Mouse (Mus musculus) midbrain, embryonic 10.5 days (tissue): ENCODE measurements around the gene Nme3. TPM values are rescaled to one million over a fixed set of nuclear protein-coding genes. Genes with fewer than 3 reads are reported as not detected.

Experiments
- DNase-seq: peaks from one replicate; pipeline ENCODE4 v3.0.0-alpha.2; 2017; ENCODE audit warnings: low spot score
- H3K27ac ChIP-seq: fragments of 300-500 bp; sonication (generic); replicated peaks from 2 replicates; pipeline ENCODE4 v1.5.1; 2016; ENCODE audit warnings: mild to moderate bottlenecking
- H3K27me3 ChIP-seq: fragments of 300-500 bp; sonication (generic); 2 replicates; pipeline ENCODE4 v1.6.1; 2016; ENCODE audit warnings: low read depth, mild to moderate bottlenecking; ENCODE audit not compliant: poor library complexity, severe bottlenecking
- H3K36me3 ChIP-seq: fragments of 300-500 bp; sonication (generic); 2 replicates; pipeline ENCODE4 v1.6.1; 2016; ENCODE audit warnings: mild to moderate bottlenecking, moderate library complexity
- H3K4me1 ChIP-seq: fragments of 300-500 bp; sonication (generic); 2 replicates; pipeline ENCODE4 v1.6.1; 2016
- H3K4me3 ChIP-seq: fragments of 300-500 bp; sonication (generic); 2 replicates; pipeline ENCODE4 v1.5.1; 2016; ENCODE audit warnings: mild to moderate bottlenecking, moderate library complexity
- H3K9me3 ChIP-seq: fragments of 300-500 bp; sonication (generic); replicated peaks from 2 replicates; pipeline ENCODE4 v1.6.1; 2016; ENCODE audit warnings: mild to moderate bottlenecking
- WGBS: fragments of 180-500 bp; shearing (Covaris S2); methylation state at CpG from one replicate; pipeline ENCODE4 v1.1.7; 2016; 5-methylcytosine and 5-hydroxymethylcytosine counted together
- polyA plus RNA-seq: library from polyadenylated mRNA; unstranded; fragments of >200 nt; fragmentation: Nextera tagmentation; extraction: Ambion mirVana; gene quantifications from 2 replicates; pipeline ENCODE4 v1.2.1, GENCODE M21; 2016

Nme3 gene
- polyA plus RNA-seq, 1 experiment from 2014 or later: 47.0 TPM

DNA sequence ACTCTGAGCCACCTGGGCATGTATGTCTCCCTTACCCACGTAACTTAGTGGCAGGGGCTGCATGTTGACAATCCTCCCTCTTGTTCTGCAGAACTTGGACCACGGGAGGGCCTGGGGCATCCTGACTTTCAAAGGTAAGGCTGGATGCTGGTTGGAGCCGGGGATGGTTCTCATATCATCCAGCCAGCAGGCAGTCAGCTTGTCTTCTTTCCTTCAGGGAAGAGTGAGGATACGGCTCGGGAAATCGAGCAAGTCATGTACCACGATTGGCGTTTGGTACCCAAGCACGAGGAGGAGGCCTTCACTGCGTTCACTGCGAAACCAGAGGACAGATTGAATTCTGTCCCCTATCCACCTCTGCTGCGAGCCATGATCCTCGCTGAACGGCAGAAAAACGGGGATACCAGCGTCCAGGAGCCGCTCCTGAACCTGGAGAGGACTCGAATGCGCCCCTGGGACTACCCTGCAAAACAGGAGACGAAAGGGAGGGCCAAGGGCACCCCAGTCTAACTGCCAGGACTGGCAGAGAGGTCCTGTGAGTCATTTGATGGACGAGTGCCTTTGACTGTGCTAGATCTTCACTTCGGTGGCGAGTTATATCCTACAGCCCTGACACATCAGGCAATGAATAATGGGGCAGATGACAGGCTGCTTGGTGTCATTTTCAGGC, 594 bp upstream of the Nme3 start:
- H3K9me3 ChIP-seq: no peaks in the 10 kb centered on the region
- H3K27me3 ChIP-seq: no peaks in the 10 kb centered on the region
- 18% methylated on average over 23 of the region's 23 CpGs for WGBS
- peak; percentile 33 for DNase-seq
- peak overlapping the region; percentile 91 for H3K4me3 ChIP-seq
- H3K27ac ChIP-seq: peak overlapping the region; percentile 91
- peaks cover 72% of the 10 kb centered on the region for H3K36me3 ChIP-seq
- H3K4me1 ChIP-seq: peaks cover 45% of the 10 kb centered on the region

DNA sequence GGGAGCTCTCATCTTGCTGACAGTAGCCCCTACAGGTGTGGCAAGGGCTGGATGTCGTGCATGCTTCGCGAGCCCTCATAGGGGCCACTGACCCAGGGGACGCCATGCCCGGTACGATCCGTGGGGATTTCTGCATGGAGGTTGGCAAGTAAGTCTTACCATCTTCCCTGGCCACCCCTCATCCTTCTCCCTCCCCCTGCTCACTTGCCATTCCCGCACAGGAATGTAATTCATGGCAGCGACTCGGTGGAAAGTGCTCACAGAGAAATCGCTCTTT, 631 bp downstream of the Nme3 start:
- DNase-seq: no peak
- Histone ChIP-seq H3K4me1 (peaks cover 45% of the 10 kb centered on the region), H3K9me3 (no peaks in the 10 kb centered on the region), H3K27me3 (no peaks in the 10 kb centered on the region), H3K4me3 (peak overlapping the region; percentile 91), H3K27ac (peak overlapping the region; percentile 91), H3K36me3 (peaks cover 72% of the 10 kb centered on the region)
- WGBS: 47% methylated on average over 11 of the region's 11 CpGs

DNA sequence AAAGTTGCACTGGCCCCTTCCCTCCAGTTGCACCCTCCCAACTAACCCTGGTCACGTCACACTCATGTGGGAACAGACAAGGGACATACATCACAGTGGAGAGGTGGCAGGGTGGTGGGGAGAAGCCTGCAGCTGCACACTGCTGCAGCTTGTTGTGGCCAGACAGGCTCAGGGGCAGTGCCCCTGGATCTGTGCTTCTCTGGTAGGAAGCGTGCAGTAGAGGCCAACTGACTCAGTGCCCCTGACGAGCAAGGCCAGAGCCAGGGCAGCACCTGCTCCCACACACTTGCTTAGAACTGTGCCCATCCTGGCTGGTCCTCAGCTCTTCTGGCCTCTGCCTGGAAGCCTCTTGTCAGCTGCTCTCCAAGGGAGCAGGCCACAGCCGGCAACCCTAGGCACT, 1.3 kb downstream of the Nme3 start:
- H3K4me3 ChIP-seq: peak overlapping the region; percentile 91
- peaks cover 45% of the 10 kb centered on the region for H3K4me1 ChIP-seq
- no peaks in the 10 kb centered on the region for H3K9me3 ChIP-seq
- 81% methylated on average over 4 of the region's 4 CpGs for WGBS
- no peaks in the 10 kb centered on the region for H3K27me3 ChIP-seq
- DNase-seq: no peak
- H3K36me3 ChIP-seq: peaks cover 72% of the 10 kb centered on the region
- no peak overlapping the region for H3K27ac ChIP-seq

- Histone ChIP-seq H3K27me3 (no peaks in the 10 kb centered on the region), H3K4me3 (peak overlapping the region; percentile 91; the same call in 1 of the 2 replicates), H3K36me3 (peaks cover 72% of the 10 kb centered on the region), H3K27ac (no peak overlapping the region), H3K4me1 (peaks cover 45% of the 10 kb centered on the region), H3K9me3 (no peaks in the 10 kb centered on the region)
- DNase-seq: no peak
- WGBS: 81% methylated on average over 4 of the region's 4 CpGs
These were observed 1.9 kb downstream of the Nme3 start for GRCm38 (mm10) chr17:24898041-24898854.

GRCm38 (mm10) chr17:24899153-24899552, 2.9 kb downstream of the Nme3 start:
- Histone ChIP-seq H3K36me3 (peaks cover 75% of the 10 kb centered on the region), H3K27me3 (no peaks in the 10 kb centered on the region), H3K27ac (no peak overlapping the region), H3K4me1 (peaks cover 37% of the 10 kb centered on the region), H3K9me3 (no peaks in the 10 kb centered on the region), H3K4me3 (no peak overlapping the region)
- 87% methylated on average over 5 of the region's 5 CpGs for WGBS
- no peak for DNase-seq

DNA sequence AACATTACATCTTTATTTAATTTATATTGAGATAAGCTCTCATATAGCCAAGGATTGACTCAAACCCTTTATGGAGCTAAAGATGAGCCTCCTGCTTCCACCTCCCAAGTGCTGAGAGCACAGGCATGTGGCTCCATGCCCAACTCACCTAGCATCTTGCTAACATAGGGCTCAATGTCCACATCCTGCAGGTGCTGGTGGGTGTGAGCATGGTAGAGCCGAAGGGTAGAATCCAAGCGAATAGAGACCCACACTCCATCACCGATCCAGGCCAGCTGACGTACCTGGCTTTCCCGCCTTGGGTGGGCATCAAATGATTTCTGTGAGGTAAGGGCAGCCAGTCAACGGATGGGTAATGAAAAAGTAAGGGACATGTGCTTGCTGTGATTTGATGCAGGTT, 3.7 kb downstream of the Nme3 start:
- peaks cover 32% of the 10 kb centered on the region for H3K4me1 ChIP-seq
- DNase-seq: no peak
- H3K9me3 ChIP-seq: no peaks in the 10 kb centered on the region
- no peaks in the 10 kb centered on the region for H3K27me3 ChIP-seq
- 95% methylated on average over 6 of the region's 6 CpGs for whole genome bisulfite sequencing
- no peak overlapping the region for H3K27ac ChIP-seq
- peaks cover 84% of the 10 kb centered on the region for H3K36me3 ChIP-seq
- no peak overlapping the region for H3K4me3 ChIP-seq

- Histone ChIP-seq H3K4me1 (peaks cover 12% of the 10 kb centered on the region), H3K27ac (no peak overlapping the region), H3K36me3 (peaks cover 100% of the 10 kb centered on the region), H3K9me3 (no peaks in the 10 kb centered on the region), H3K27me3 (no peaks in the 10 kb centered on the region), H3K4me3 (no peak overlapping the region)
- no peak for DNase-seq
- WGBS: 95% methylated on average over 5 of the region's 5 CpGs
These were observed 5.8 kb downstream of the Nme3 start for GRCm38 (mm10) chr17:24902124-24902523.

DNA sequence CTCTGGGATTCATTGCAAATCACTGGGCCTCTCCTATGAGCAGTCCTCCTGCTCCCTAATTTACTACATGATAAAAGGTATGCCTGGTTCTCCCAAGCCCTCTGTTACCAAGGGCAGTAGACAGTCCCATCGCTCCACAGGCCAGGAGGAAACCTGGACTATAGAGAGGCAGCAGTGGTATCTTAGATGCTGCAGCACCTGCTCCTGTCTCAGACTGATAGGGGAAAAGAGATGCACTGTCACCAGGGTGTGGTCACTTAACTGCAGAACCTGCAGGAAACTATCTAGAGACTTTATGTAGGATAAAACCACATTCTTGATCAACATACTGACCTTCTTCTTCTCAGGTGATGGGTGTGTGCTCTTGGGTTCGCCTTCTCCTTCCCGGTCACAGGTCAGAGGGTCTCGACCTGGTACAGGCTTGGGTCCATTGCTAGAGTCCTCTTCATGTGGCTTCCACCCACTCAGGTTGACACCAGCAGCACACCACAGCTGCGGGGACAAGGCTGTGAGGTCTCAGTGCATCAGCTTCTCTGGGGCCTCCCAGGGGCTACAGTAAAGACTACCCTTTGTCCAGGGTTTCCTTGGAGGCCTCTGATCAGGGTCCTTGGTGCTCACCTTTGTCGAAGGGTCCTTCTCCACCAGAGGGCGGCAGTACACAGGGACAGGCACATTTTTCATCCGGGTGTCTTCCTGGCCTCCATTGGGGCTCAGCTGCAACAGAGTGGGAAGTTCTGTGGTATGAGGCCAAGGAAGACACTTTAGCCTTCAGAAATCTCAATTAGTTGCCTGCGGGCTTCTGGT, 6.6 kb downstream of the Nme3 start:
- H3K4me3 ChIP-seq: 0 out of 2 replicates have a peak overlapping the region, but pooled peaks have one; percentile 4
- 70% methylated on average over 9 of the region's 9 CpGs for WGBS
- H3K27me3 ChIP-seq: no peaks in the 10 kb centered on the region
- H3K36me3 ChIP-seq: peaks cover 100% of the 10 kb centered on the region
- no peak for DNase-seq
- no peak overlapping the region for H3K27ac ChIP-seq
- H3K4me1 ChIP-seq: peaks cover 4% of the 10 kb centered on the region
- H3K9me3 ChIP-seq: no peaks in the 10 kb centered on the region

GRCm38 (mm10) chr17:24903767-24904166, 7.5 kb downstream of the Nme3 start:
- peaks cover 100% of the 10 kb centered on the region for H3K36me3 ChIP-seq

DNA sequence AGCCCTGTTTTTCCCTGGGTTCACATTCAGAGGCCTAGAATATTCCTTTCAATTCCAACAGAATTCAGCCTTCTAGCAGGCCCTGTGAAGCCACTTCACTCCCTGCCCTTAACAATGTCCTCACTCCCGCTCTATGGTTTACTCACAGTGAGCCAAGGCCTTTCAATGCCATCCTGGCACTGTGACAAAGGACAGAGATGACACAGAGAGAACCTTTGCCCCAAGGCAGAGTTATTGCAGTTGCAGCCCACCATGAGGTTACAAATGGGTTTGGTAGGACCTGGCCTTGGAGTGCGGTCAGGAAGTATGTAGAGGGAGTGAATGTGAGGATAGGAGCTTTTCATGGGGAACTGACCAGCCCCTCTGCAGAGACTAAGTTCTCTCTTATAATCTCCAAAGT, 11.3 kb downstream of the Nme3 start:
- Histone ChIP-seq H3K36me3 (peaks cover 100% of the 10 kb centered on the region), H3K4me3 (no peak overlapping the region), H3K9me3 (no peaks in the 10 kb centered on the region), H3K27ac (no peak overlapping the region), H3K27me3 (no peaks in the 10 kb centered on the region), H3K4me1 (no peaks in the 10 kb centered on the region)
- DNase-seq: no peak
- WGBS: 96% methylated on average over 2 of the region's 2 CpGs

More at GRCm38 (mm10) chr17:24903767-24904166, 7.5 kb downstream of the Nme3 start:
- H3K4me1 ChIP-seq: no peaks in the 10 kb centered on the region
- no peak overlapping the region for H3K4me3 ChIP-seq
- WGBS: 93% methylated on average over 9 of the region's 9 CpGs
- no peaks in the 10 kb centered on the region for H3K27me3 ChIP-seq
- no peaks in the 10 kb centered on the region for H3K9me3 ChIP-seq
- H3K27ac ChIP-seq: no peak overlapping the region
- DNase-seq: no peak

GRCm38 (mm10) chr17:24913984-24914383, 17.7 kb downstream of the Nme3 start:
- Histone ChIP-seq H3K27me3 (no peaks in the 10 kb centered on the region), H3K4me1 (no peaks in the 10 kb centered on the region), H3K36me3 (peaks cover 99% of the 10 kb centered on the region), H3K9me3 (no peaks in the 10 kb centered on the region), H3K4me3 (no peak overlapping the region), H3K27ac (no peak overlapping the region)
- no peak for DNase-seq

- no peaks in the 10 kb centered on the region for H3K27me3 ChIP-seq
- 93% methylated on average over 1 of the region's 1 CpGs for WGBS
- H3K4me3 ChIP-seq: no peak overlapping the region
- DNase-seq: no peak
- no peak overlapping the region for H3K27ac ChIP-seq
- H3K9me3 ChIP-seq: no peaks in the 10 kb centered on the region
- H3K36me3 ChIP-seq: peaks cover 98% of the 10 kb centered on the region
- H3K4me1 ChIP-seq: no peaks in the 10 kb centered on the region
These were observed 26.9 kb downstream of the Nme3 start for GRCm38 (mm10) chr17:24923246-24923645.

GRCm38 (mm10) chr17:24929506-24929905, 33.2 kb downstream of the Nme3 start:
- no peak overlapping the region for H3K27ac ChIP-seq
- DNase-seq: no peak
- H3K4me3 ChIP-seq: no peak overlapping the region
- H3K27me3 ChIP-seq: no peaks in the 10 kb centered on the region
- peaks cover 73% of the 10 kb centered on the region for H3K36me3 ChIP-seq
- H3K4me1 ChIP-seq: peaks cover 5% of the 10 kb centered on the region
- H3K9me3 ChIP-seq: no peaks in the 10 kb centered on the region
- 100% methylated on average over 1 of the region's 1 CpGs for WGBS
